Mouse (Mus musculus): ENCODE results near the gene Hacd2.

DNA sequence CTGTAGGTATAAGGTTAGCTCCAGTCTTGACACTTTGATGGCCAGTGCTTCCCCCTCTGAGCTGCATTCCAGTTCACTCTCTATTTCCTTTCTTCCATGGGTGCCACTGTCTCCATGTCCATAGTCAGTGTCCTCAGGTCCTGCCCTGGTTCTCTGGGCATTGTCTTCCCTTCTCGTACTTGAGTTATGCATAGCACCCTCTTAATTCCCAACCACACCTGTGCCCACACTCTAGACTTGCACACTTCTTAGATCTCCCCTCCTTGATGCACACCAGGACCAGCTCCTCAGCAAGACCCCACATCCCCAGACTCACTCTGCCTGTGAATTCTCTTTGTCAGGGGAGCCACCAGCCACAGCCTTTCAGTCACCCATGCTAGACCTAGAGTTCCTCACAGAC is 30.0 kb downstream of the Hacd2 start:
- TF ChIP-seq CTCF (IDR thresholded peaks at IDR 0.05; ENCODE audit: extremely low read depth, insufficient read depth, low read length) (no peak), POLR2A (IDR thresholded peaks at IDR 0.05; ENCODE audit: extremely low read depth, insufficient read depth, low read length) (no peak)

All from cortical plate, adult 2 months (tissue).